Mouse (Mus musculus): ENCODE results near the gene Brip1.

- TF ChIP-seq CTCF (IDR thresholded peaks at IDR 0.05; ENCODE audit: insufficient read depth, low read depth, low read length) (no peak), POLR2A (IDR thresholded peaks at IDR 0.05; ENCODE audit: insufficient read depth, low read depth, low read length) (no peak)
These were observed 181.0 kb downstream of the Brip1 start for GRCm38 (mm10) chr11:86020033-86020432.
